8 mouse cellular contexts compared by ENCODE assay signal in genomic region chr2:156311841-156312291, GRCm38 (mm10). TPM values are rescaled to one million over a fixed set of nuclear protein-coding genes. Genes with fewer than 3 reads are reported as not detected.
A peak's percentile ranks its signal among the peaks of the same experiment; 100 is the strongest.
DNase-seq lines count a peak whose midpoint lies in the region; ATAC-seq and TF ChIP-seq lines count a peak whose summit lies in the region.

No protein-coding gene starts in this region.

- peak overlapping the region; percentile 71 for H3K4me3 ChIP-seq in forebrain, embryonic 16.5 days (replicated peaks; ENCODE audit: low read length)
- peak overlapping the region; percentile 96 for H3K4me3 ChIP-seq in layer of hippocampus, adult 2 months
- peak overlapping the region; percentile 91 for H3K4me3 ChIP-seq in lung, postnatal 0 days (ENCODE audit: low read depth, low read length)

- peak; percentile 63 for DNase-seq in MN1 (ENCODE audit: low spot score)
- DNase-seq in c-Kit-positive CD71-negative TER-119-negative erythroid progenitor cells, embryonic 14.5 days (ENCODE audit: low read depth): peak; percentile 19
- DNase-seq in heart, postnatal 36 days: peak; percentile 71 to 84
- peak in 1 of 2 experiments; percentile 34 for DNase-seq in layer of hippocampus, adult 2 months (ENCODE audit: low spot score in 2 of 2)
- peak; percentile 77 for DNase-seq in lung, postnatal 0 days (ENCODE audit: low spot score)
- DNase-seq in retina, postnatal 7 days (ENCODE audit: low read depth, low spot score): peak; percentile 6
- peak; percentile 52 to 66 for DNase-seq in urinary bladder, postnatal 36 days (ENCODE audit: low spot score in 2 of 2)

- no peak for TF ChIP-seq EP300 in lung, postnatal 0 days (IDR thresholded peaks at IDR 0.05)

- H3K4me1 ChIP-seq in forebrain, embryonic 16.5 days (replicated peaks; ENCODE audit: control insufficient read depth, insufficient read depth, low read length): peaks cover 12% of the 10 kb centered on the region
- 0 out of 2 replicates have a peak, but pooled peaks cover 3% of the 10 kb centered on the region for H3K4me1 ChIP-seq in lung, postnatal 0 days (ENCODE audit: insufficient read depth, low read depth, low read length)

- no peaks in the 10 kb centered on the region for H3K9me3 ChIP-seq in forebrain, embryonic 16.5 days (ENCODE audit: control insufficient read depth, low read length)
- no peaks in the 10 kb centered on the region for H3K9me3 ChIP-seq in lung, postnatal 0 days (ENCODE audit: low read length)

- intact Hi-C loops in heart, postnatal 36 days (cut with DNase I): loop anchor here (2.0 kb wide), 1 partner anchor 81 kb away; no protein-coding TSS in a partner anchor

- H3K9ac ChIP-seq in forebrain, embryonic 16.5 days (replicated peaks; ENCODE audit: low read depth, low read length): peak overlapping the region; percentile 78
- H3K9ac ChIP-seq in lung, postnatal 0 days (replicated peaks; ENCODE audit: low read depth): peak overlapping the region; percentile 87

- H3K27me3 ChIP-seq in forebrain, embryonic 16.5 days (replicated peaks; ENCODE audit: control insufficient read depth, insufficient read depth, low read length): no peaks in the 10 kb centered on the region
- H3K27me3 ChIP-seq in lung, postnatal 0 days (replicated peaks; ENCODE audit: insufficient read depth, low read length): no peaks in the 10 kb centered on the region

- under 1% methylated on average over 53 of the region's 53 CpGs for WGBS in forebrain, embryonic 16.5 days
- WGBS in lung, postnatal 0 days: under 1% methylated on average over 45 of the region's 53 CpGs

- H3K4me2 ChIP-seq in forebrain, embryonic 16.5 days (ENCODE audit: low read length): peak overlapping the region; percentile 81
- peak overlapping the region; percentile 76 for H3K4me2 ChIP-seq in lung, postnatal 0 days (replicated peaks; ENCODE audit: low read depth, low read length)

- TF ChIP-seq CTCF in layer of hippocampus, adult 2 months (conservative IDR thresholded peaks at IDR 0.05): no peak; the same call in 1 of the 2 replicates
- TF ChIP-seq CTCF in lung, postnatal 0 days (IDR thresholded peaks at IDR 0.05): no peak

- peak overlapping the region; percentile 91 for H3K27ac ChIP-seq in forebrain, embryonic 16.5 days (ENCODE audit: low read length)
- peak overlapping the region; percentile 94 for H3K27ac ChIP-seq in layer of hippocampus, adult 2 months
- peak overlapping the region; percentile 99 for H3K27ac ChIP-seq in lung, postnatal 0 days (ENCODE audit: low read length)

- no peaks in the 10 kb centered on the region for H3K36me3 ChIP-seq in forebrain, embryonic 16.5 days (ENCODE audit: control insufficient read depth, insufficient read depth)
- no peaks in the 10 kb centered on the region for H3K36me3 ChIP-seq in lung, postnatal 0 days (ENCODE audit: insufficient read depth, low read length)

- peak; percentile 38 for ATAC-seq in forebrain, embryonic 16.5 days
- peak; percentile 83 for ATAC-seq in lung, postnatal 0 days

RNA-seq across cellular contexts. Expression of gene Cnbd2, which starts 0.2 kb away (rescaled TPM):
- 5.0 and 6.9 TPM in 2 replicates for polyA plus RNA-seq in forebrain, embryonic 16.5 days (2015; fragmentation: Nextera tagmentation; extraction: Ambion mirVana)
- total RNA-seq in heart, postnatal 36 days (2021): 1 to 10 TPM in 1 of 2 experiments, under 1 TPM in 1; 0.98 to 1.1 TPM
- total RNA-seq in layer of hippocampus, adult 2 months (2021): 1 to 10 TPM; 5.1 to 5.4 TPM
- 6.8 and 7.0 TPM in 2 replicates for polyA plus RNA-seq in lung, postnatal 0 days (2015; fragmentation: Nextera tagmentation; extraction: Ambion mirVana)

RNA-seq across cellular contexts. Expression of gene Scand1, which starts 0.6 kb away (rescaled TPM):
- polyA plus RNA-seq in forebrain, embryonic 16.5 days (2015; fragmentation: Nextera tagmentation; extraction: Ambion mirVana): 60.6 and 64.9 TPM in 2 replicates
- 10 to 100 TPM; 83.0 to 88.0 TPM for total RNA-seq in heart, postnatal 36 days (2021)
- total RNA-seq in layer of hippocampus, adult 2 months (2021): 10 to 100 TPM; 86.5 to 97.6 TPM
- polyA plus RNA-seq in lung, postnatal 0 days (2015; fragmentation: Nextera tagmentation; extraction: Ambion mirVana): 119 TPM in 2 replicates
